Mouse (Mus musculus): ENCODE measurements around the gene Ppp1r14b.

- TF ChIP-seq CTCF (IDR thresholded peaks at IDR 0.05; ENCODE audit: insufficient read depth, low read length), result no peak
- no peak for TF ChIP-seq POLR2A (IDR thresholded peaks at IDR 0.05; ENCODE audit: borderline replicate concordance, extremely low read depth, low read depth, low read length)
Measured at GRCm38 (mm10) chr19:6987904-6988285, 13.1 kb downstream of the Ppp1r14b start.
